Mouse (Mus musculus) myocyte (in vitro differentiated cells): ENCODE results near the gene Defb23.

ENCODE experiments used
- CEBPB ChIP-seq: IDR thresholded peaks from 2 replicates; pipeline ENCODE4 v1.6.1; 2011; ENCODE audit warnings: mild to moderate bottlenecking, moderate library complexity; ENCODE audit not compliant: poor library complexity, insufficient read depth, severe bottlenecking
- E2F4 ChIP-seq: IDR thresholded peaks from one replicate; pipeline ENCODE4 v1.6.1; 2011; ENCODE audit warnings: mild to moderate bottlenecking, control low read depth, moderate library complexity; ENCODE audit not compliant: insufficient read depth
- MAX ChIP-seq: IDR thresholded peaks from one replicate; pipeline ENCODE4 v1.6.1; 2011; ENCODE audit warnings: low read depth, mild to moderate bottlenecking, control low read depth
- MYOD1 ChIP-seq, 3 experiments: IDR thresholded peaks; one replicate each; pipeline ENCODE4 v1.6.1; 2011; ENCODE audit warnings: control low read depth in 2 of 3, low read depth in 2 of 3, mild to moderate bottlenecking in 2 of 3, moderate library complexity in 1 of 3; ENCODE audit not compliant: insufficient read length in 2 of 3, control insufficient read depth in 1 of 3
- POLR2A ChIP-seq: IDR thresholded peaks from one replicate; pipeline ENCODE4 v1.6.1; 2011; ENCODE audit warnings: low read depth, mild to moderate bottlenecking, control low read depth, moderate library complexity; ENCODE audit not compliant: insufficient read length
- POLR2AphosphoS2 ChIP-seq: IDR thresholded peaks from one replicate; pipeline ENCODE4 v1.6.1; 2011; ENCODE audit warnings: low read depth, control low read depth; ENCODE audit not compliant: insufficient read length
- TCF12 ChIP-seq: IDR thresholded peaks from one replicate; pipeline ENCODE4 v1.6.1; 2011; ENCODE audit warnings: mild to moderate bottlenecking, control low read depth; ENCODE audit not compliant: poor library complexity, insufficient read depth, severe bottlenecking
- TCF3 ChIP-seq: IDR thresholded peaks from one replicate; pipeline ENCODE4 v1.6.1; 2011; ENCODE audit warnings: low read depth, control low read depth; ENCODE audit not compliant: insufficient read length

DNA sequence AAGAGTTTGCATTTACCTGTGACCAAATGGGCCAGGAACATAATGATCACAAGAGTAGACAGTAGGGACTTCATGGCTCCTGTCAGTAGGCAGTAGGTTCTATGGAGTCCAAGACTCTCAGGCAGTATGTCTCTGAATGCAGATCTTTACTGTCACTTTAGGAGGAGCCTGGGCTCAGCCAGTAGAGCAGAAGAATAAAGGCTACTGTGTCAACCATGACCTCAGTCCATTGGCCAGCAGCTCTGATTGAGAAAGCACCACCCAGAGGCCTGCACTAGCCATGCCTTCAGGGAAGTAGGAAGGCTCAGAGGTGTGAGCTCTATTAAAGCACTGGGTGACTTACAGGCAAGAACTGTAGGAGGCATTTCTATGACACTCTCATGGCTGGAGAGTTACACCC, 25.6 kb upstream of the Defb23 start, which contains the start of gene Defb22:
- no peak for TF ChIP-seq POLR2AphosphoS2
- no peak for TF ChIP-seq POLR2A
- no peak for TF ChIP-seq CEBPB
- TF ChIP-seq MAX: no peak
- no peak for TF ChIP-seq MYOD1 (IDR thresholded peaks at IDR 0.05; ENCODE audit: control insufficient read depth in 1 of 3, insufficient read length in 2 of 3, low read depth in 2 of 3)
- no peak for TF ChIP-seq E2F4
- TF ChIP-seq TCF3: no peak
- no peak for TF ChIP-seq TCF12
